Mouse (Mus musculus) cerebellum, postnatal 10 days (tissue): ENCODE data around the gene Slc25a48.

Experiments used
- DNase-seq, 2 experiments: peaks; one replicate each; pipeline ENCODE4 v3.0.0; 2021; ENCODE audit warnings: mixed read lengths in 2 of 2

The Slc25a48 gene

DNA sequence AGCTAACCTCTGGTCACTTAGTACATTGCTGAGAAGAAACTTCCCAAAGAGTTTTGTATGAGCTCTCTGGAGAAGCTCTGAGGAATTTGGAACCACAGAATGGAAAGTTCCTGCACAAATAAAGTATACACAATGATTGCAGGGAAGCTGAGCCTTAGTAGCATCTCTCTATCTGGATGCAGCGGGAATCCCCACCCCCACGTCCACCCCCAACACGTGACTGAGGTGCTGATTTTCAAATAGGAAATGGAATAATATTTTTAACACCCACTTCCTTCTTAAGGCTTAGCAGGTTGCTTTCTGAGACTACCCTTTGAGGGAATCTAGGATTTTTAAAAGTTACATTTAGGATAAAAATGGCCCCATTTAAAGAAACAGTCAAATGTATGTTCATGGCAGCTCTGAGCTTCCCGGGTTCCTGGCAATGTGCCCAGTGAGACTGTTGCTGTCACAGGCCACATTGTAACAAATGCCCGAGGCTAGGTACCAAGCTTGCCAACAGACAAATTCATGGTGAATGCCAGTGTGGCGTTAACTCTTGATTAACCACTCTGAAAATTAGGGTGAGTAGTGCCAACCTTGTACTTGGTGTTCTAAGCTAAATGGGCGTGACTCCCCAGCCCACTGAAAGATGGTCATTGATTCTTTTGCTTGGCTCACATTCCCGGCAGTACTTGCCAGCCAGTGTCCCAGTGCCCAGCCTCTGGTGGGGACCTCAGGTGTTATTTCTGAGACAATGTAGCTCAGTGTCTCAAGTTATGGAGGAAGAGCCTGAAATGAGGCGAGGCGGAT, 11.3 kb downstream of the Slc25a48 start:
- DNase-seq, result peak; percentile 93 to 94

DNA sequence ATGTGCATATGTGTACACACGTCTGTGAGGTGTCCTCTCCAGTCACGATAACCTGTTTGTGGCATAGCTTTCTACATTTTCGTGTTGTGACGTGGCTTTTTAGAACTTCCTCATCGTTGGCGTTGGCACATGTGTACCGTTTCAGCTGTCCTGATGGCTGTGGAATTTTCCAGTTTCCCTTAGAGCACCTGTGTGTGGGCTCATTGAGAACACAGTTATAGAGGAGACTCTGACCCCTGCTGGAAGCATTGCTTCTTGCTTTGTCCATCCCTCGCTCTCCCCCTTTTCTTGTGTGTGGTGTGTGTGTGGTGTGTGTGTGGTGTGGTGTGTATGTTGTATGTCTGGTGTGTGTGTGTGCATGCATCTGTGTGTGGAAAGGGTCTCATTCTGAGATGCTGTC, 11.9 kb downstream of the Slc25a48 start:
- DNase-seq, result peak in 1 of 2 experiments; percentile 51

DNA sequence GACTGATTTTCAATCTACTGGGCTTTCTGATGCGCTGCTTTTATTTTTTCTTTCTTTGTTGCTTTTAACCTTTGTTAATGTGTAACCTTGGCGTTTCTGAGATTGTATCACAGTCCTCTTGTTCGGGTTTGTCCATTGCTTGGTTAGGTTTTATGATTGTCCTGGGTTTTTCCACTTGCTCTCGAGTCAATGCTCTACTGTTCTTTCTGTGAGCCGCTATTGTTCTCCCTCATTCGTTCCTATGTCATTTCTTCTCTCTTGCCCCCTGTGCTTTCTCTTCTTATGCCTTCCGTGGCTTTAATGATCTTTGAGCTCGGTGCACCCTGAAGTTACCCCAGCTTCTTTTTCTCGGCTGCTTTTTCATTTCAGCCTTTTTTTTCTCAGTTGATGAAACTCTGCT, 19.8 kb downstream of the Slc25a48 start:
- no peak for DNase-seq

DNA sequence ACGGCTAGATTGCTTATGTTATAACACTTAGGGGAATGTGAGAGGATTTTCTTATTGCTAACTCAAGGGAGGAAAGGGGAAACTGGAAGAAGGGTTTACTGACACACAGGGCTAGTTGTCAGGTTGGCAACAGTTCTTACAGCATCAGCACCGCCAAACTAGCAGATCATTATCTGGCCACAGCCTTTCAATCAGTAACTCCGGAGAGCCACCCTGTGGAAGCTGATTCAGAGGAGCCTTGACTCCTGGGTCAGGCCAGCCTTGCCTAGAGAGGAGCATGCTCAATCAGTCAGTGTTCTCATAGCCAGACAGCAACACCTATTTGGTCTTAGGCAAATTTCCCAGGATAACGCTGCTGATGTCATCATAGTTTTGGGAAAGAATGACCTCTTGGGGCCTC, 23.3 kb downstream of the Slc25a48 start:
- no peak for DNase-seq

DNA sequence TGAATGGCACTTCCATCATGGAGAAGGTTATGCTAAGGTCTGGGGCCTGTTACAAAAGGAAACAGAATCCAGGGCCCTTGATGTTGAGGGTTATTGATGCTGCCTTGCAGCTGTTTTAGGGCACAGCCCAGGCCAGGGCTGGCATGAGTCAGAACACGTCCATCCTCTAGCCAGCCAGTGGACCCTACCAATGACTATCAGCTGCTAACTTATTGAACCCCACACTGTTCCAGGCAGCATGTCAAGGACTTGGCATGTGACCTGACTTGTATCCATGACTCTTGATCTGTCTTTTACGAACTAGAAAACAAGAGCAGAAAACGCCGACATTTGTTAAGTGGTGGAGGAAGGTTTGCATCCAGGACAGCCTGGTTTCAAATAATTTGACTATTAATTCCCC, 24.6 kb downstream of the Slc25a48 start:
- no peak for DNase-seq

DNA sequence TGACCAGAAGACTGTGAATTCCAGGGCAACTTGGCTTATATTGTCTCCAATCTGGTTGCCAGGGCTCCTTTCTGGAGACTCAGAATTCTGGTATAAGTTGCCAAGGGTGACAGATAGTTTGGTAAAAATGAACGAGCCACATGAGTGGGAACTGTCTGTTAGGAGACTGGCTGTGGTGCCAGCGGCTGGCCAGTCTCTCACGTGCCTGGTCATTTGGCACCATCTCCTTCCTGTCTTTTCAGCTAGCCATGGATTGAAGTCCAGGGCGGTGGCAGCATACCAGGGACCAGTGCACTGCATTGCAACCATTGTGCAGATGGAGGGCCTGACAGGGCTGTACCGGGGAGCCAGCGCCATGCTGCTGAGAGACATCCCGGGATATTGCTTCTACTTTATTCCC, 25.1 kb downstream of the Slc25a48 start:
- DNase-seq, result peak; percentile 62 to 76

DNA sequence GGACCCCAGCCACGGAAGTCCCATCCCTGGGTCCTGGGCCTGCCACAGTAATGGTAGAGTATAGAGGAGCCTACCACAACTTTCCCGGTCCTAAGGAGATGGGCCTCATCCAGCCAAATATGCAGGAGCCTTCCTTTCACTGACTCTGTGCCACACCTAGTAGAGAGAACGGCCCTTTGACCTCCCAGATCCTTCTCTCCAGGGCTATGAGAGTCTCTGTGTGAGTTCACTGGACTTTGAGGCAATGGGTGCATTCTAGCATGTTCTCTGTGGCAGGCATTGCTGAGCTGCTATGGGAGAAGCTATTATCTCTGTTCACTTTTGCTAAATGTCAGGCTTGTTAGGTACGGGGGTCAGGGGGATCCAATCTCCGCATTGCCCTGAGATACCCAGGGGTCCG, 25.6 kb downstream of the Slc25a48 start:
- no peak for DNase-seq

DNA sequence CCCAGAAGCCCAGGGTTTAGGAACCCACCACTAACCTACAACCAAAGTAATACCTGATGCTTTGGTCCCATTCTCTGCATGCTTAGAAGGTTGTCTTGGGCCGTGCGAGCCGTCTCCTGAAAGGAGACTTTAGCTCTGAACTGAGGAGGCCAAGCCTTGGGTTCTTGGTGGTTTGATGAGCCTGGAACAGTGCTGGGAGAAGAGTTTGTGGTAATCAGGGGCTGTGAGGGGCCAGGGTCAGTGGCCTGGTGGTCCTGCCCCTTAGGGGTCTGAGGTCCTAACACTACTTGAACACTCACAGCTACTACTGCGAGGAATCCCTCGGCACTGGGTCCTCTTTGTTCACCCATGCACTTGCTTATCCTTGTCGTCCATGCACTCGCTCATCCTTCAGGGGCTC, 29.6 kb downstream of the Slc25a48 start:
- DNase-seq, result no peak

DNA sequence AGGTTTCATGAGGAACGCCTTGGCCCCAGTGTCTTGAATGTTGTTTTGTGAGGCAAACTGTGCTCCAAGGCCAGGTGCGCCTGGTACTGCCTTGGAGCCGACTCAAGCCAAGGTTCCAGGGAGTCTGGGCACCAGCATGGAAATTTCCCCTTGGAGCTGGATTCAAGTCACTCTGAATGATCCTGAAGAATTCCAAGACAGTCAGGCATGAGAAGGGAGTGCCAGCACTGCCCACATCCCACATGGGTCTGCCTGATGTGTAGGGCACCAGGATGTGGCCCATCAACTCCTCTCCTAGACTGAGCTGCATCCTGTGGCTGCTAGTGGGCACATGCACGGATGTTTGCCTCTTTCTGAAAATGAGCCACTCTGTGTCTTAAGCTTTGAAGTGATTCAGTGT, 30.4 kb downstream of the Slc25a48 start:
- no peak for DNase-seq

DNA sequence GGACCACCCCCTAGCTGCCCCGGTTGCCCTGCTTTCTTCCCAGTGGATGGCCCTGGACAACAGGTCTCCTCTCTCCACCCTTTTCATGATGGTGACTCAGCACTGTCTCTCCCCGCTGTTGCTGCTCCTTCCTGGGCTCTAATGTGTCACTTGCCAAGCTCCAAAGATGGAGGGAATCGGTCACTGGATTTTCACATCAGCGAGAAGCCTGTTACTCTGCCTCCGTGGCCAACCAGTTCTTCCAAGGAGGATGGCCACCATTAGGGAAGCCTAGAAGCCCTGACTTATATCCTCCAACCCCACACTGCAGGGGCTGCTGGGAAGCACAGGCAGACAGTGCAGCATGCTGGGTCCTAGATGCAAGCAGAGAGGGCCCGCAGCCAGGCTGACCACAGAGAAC, 33.1 kb downstream of the Slc25a48 start:
- no peak for DNase-seq

DNA sequence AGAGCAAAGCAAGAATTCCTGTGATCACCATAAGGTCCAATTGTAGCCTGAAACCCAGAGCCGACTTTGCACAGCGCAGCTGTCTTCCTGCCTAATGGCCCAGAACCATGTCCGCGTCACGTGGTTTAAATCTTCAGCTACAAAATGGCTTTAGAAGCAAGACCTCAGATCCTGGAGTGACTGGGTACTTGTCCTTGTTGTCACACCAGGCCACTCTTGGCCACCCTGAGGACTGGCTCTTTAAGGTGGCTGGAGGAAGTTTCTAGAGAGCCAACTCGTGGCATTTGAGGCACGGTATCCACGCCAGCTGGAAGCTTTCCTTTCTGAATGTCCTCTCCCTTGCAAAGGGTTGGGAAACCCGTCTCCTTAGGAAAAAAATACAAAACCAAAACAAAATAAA, 33.8 kb downstream of the Slc25a48 start:
- peak; percentile 45 to 46 for DNase-seq

DNA sequence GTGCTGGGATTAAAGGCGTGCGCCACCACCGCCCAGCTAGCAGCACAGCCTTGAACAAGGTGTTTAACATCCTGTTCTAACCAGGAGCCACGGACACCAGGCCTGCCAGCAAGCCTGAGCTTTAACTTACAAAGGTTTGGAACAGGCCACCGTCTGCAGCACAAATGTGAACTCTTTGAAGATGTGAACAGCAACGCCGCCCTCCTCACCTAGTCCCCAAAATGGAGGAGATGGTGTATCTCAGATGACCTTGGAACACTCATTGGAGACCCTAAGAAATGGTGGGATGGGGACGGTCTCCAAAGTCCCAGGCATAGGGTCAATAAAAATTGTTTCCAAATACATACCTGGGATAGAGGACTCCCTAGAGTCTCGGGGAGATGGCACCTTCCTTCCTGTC, 34.5 kb downstream of the Slc25a48 start:
- DNase-seq, result no peak

DNA sequence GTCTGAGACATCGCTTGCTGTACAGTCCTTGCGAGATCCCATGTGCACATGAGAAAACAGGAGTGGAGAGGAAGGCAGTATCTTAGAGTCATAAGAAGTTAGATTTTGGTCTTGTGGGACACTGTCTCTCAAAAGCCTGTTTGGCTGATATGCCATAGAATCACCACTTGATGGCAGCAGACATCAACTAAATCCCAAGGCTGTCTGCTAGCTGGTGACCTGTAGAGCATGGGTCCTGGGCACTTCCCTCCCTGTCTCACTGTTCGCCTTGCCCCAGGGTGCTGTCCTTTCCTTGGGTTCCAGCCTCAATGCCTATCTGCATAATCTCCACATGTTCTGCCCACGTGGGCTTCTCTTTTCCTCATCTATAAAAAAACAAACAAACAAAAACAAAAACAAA, 37.2 kb downstream of the Slc25a48 start:
- peak; percentile 69 to 74 for DNase-seq

DNA sequence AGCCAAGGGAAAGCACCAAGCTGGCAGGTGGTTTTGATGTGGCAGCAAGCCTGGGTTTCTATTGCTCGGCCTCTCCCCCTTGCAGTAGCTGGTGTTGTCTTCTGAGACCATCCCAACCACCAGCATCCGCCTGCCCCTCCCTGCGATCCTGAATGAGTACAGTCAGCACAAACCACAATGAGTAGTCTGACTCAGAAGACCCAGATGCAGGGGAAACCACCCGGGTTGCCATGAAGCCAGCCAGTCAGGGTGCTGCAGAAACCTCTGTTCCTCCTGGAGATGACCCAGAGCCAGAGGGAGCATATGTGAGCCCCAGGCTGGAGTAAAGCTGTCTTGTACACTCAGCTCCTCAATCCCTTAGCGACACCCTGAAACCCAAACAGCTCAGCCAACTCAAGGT, 38.6 kb downstream of the Slc25a48 start:
- no peak for DNase-seq

DNA sequence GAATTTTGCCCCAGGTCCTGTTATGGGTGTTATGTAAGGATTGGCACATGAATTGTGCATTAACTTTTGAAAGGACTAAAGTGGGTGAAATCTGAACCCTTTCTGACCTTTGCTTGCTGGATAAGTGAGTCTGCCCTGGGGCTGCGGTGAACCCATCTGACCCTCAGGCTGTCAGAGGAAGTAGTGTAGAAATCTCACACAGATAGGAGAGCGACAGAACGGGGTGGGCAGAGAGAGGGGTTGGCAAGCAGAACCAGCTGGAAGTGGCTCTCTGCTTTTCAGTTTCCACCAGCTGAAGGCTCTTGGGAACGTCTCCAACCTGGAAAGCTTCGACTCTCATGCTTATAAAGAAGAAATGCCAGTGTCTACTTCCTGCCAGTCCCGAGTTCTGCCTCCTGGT, 39.1 kb downstream of the Slc25a48 start:
- DNase-seq, result peak; percentile 43 to 53

DNA sequence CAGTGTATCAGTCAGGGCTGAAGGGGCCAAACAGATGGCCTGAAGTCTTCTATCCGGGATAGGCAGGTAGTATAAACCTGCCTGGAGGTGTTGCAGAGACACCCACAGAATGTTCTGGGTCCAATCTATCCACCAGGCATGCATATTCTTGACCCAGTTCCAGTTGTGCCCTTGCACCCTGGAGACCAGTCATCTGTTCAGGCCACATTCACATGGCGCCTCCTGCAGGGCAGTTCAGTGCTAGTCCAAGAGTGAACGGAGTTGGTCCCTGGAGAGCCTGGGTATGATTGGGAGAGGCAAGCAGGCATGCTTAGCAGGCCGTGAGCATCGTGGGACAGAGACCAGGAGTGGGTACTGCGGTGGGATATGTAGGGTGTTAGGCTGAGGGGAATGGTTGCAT, 39.9 kb downstream of the Slc25a48 start:
- no peak for DNase-seq

DNA sequence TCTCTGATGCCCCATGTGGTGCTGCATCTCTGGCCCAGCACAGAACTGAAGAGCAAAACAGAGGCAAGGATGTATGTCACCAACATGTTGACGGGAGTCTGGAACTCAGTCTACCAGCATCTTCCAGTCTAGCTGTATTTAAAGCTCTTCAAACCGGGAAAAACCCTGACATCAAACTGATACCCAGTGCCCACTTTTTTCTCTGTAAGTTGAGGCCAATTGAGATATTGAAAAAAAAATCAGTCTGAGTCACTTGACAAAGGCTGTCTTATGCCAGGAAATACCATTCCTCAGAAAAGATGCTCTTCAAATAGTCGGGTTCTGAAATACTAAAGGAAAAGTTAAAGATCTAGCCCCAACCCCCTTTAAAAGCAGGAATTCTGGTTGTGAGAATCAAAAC, 44.0 kb downstream of the Slc25a48 start, which contains the start of gene Il9:
TSS of gene Il9 (minus strand) at position 101 of the 400 bp plus-strand sequence.
- no peak for DNase-seq

DNA sequence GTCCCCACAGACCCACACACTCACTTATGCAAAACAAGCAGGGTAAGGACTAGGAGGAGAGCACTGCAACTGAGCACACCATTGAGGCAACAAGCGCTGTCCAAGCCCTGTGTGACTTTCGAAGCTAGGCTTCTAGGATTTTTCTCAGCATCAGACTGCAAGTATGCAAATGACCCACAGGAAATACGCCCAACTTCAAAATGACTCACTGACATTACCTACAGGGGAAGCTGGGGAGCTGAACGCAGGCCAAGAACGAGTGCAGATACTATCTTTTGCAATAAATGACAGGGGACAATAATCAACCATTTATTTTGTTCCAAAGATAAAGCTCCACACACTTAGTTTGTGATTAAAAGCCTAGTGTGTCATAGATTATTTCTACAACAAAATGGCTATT, 49.9 kb downstream of the Slc25a48 start:
- no peak for DNase-seq

DNA sequence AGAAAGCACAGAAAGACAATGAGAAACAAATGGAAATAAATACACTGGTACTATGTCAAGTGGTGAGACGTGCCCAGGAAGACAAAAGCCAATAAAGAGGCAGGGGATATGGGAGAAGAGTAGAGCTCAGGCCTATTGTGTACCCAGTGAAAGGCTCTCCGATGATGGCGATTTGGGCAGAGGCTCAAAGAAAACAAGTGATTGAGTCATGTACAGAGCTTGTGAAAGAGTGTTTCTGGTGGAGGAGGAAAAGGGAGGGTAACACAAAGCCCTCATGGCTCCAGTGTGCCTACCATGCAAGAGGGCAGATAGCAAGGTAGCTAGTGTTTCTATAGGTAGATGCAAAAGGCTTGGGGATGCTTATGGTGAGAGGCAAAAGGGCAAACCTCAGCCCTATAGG, 56.3 kb downstream of the Slc25a48 start:
- DNase-seq, result no peak

DNA sequence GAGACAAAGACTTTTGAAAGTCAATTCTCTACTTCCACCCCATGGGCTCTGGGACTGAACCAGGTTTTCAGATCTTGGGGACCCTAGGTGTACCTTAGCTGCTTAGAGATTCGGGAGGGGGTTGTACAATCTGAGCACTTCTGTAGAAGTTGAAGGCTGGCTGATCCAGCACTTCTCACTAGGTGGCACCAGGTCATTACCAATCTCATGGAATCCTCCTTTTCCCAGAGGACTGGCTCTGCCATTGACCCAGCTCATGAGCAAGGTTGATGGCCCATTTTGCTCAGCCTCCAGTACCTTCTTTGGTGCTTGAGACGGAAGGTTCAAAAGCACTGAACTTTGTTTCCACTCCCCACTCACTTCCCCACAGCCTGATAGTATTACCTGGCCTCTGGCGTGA, 62.0 kb downstream of the Slc25a48 start:
- DNase-seq, result no peak

DNA sequence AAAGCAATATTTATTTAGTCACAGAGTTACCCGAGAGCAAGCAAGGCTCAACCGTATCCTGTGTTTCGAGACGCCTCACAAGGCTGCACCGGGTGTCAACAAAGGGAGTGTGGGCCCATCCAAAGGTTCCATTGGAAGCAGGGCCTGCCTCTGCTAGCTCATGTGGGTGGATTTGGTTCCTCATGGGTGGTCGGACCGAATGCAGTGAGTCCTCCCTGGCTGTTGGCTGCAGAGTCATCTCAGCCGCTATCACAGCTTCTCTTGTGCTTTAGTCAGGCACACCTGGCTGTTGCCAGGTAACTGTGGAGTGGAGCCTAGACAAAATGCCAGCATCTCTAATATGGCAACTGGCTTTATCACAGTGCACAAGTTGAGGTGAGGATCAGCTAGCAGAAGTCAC, 62.5 kb downstream of the Slc25a48 start:
- DNase-seq, result no peak

DNA sequence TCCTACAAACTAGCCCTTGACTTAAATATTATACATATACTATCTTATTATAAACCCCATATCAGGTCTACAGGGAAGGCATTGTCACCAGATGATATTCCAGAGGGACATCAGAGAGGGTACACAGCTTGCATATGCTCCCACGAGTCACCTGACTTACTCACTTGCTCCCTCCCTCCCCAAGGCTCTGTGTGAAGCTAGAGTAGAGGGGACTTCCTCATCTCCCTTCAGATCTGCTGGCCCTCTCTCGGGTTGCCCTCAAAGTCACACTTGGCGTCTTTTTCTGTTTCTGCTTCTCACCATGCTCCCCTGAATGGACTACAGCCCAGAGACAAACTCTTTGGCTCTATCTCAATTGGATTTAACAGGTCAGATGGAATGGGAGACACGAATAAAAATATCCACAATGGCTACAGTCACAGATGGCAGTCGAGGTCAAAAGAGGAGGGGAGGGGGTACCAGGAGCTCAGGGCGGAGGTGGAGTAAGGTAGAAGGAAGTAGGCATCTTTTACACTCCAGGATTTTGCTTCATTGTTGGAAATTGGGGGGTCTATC, 63.8 kb downstream of the Slc25a48 start:
- peak; percentile 32 to 45 for DNase-seq

DNA sequence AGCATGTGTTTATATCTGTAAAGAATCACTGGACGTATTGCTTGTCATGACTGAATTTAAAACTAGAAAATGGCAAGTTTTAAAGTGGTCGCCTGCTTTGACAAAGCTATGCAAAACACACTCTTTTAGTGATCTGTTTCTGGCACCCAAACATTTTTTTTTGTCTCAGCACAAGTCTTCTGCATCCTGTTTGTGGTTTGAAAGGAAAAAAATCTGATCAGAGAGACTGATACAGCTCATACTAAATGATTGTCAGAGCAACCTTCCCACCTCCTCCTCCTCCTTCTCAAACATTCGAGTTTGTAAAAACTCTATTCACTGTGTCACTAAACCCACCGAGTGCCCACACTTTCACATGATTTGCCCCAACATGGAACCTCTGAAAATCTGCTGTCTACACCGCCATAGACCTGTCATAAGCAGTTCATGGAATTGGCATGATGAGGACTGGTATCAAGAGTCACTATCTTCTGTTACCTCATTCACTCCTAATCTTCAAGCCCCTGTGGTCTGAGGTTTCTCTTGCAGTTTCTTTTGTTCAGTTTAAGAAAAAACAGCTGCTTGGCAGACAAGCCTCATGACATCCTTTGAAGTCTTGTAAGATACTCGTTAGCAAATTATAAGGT, 68.8 kb downstream of the Slc25a48 start:
- no peak for DNase-seq

DNA sequence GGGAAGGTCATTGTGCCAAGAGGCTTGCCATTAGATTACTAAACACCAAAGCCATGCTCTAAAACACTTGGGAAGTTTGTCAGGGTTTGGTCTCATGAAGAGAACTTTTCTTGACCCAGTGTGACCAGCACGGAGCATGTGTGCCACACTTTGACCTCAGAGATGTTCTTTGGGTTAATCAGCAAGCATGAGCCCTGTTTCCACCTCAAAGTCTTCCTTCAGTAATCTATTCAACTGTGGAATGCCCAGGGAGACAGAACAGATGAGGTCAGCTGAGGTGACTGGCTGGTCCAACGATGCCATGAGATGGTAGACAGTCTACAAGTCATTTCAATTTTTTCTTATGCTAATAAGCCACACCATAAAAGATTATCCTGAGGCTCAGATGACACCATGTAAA, 71.6 kb downstream of the Slc25a48 start:
- DNase-seq, result no peak
